Mouse (Mus musculus): ENCODE data around the gene Gda. TPM values are rescaled to one million over a fixed set of nuclear protein-coding genes. Genes with fewer than 3 reads are reported as not detected.

Gda gene
- total RNA-seq, 2 experiments from 2014 or later: 250 to 256 TPM

DNA sequence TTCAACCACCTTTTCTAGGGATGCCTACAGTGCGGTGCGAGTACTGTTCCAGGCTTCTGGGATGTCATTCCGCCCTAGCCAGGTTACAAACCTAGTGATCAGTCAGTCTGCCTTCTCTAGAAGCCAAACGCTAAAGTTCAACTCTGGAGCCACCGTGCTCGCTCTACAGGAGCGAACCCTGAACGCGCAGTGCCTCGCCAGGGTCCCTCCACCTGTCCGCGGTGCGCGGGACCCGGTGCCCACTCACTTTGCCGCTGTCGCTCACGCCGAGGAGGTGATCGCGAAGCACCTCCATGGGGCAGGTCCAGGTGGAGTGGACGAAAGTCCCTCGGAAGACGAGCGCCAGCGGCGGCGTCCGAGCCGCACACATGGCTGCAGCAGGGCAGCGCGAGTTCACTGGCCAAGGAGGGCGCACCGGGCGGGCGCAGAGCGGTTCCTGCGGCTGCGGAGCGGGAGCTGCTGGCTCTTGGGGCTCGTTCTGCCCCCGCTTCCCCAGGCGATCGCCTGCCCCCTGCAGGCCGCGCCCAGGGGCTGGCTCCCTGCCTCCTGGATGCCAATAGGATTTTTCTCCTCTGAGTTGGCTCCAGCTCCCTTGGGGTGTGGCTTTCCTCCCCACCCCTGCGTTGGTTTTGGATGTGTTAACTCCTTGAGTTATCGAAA lies 994 bp downstream of the Gda start:
- intact Hi-C loops (cut with DNase I): loop anchor here (5.0 kb wide), 1 partner anchor 100 kb away; no protein-coding TSS in a partner anchor

GRCm38 (mm10) chr19:21461221-21461960 lies 11.9 kb downstream of the Gda start:
- DNase-seq (ENCODE audit: extremely low spot score in 1 of 2, low spot score in 2 of 2): no peak
- intact Hi-C loops (cut with DNase I): no loop called here

More for the DNA sequence above, 994 bp downstream of the Gda start:
- DNase-seq (ENCODE audit: extremely low spot score in 1 of 2, low spot score in 2 of 2): peak; percentile 70 to 84

- intact Hi-C loops (cut with DNase I): no loop called here
- no peak for DNase-seq (ENCODE audit: extremely low spot score in 1 of 2, low spot score in 2 of 2)
Measured at GRCm38 (mm10) chr19:21457461-21457860, 15.8 kb downstream of the Gda start.

GRCm38 (mm10) chr19:21441787-21442186 lies 31.5 kb downstream of the Gda start:
- no peak for DNase-seq (ENCODE audit: extremely low spot score in 1 of 2, low spot score in 2 of 2)
- intact Hi-C loops (cut with DNase I): no loop called here

DNA sequence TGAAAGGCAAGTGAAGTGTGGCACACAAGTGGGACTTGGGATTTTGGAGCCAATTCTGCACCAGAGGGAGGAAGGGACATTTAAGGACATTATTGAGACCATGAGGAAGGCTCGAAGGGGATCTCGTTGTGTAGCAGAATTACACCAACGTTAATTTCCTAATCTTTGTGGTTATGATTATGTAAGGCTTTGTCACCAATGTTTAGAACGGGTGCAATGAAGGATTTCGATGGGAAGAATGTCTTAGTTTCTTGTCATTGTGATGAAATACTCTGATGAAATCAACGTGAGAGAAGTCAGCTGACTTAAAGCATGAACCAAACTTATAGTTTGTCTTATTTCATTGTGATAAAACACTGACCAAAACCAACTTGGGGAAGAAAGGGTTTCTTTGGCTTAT lies 32.4 kb downstream of the Gda start:
- no peak for DNase-seq (ENCODE audit: extremely low spot score in 1 of 2, low spot score in 2 of 2)
- intact Hi-C loops (cut with DNase I): no loop called here

GRCm38 (mm10) chr19:21439141-21439737 lies 34.0 kb downstream of the Gda start:
- intact Hi-C loops (cut with DNase I): no loop called here
- no peak for DNase-seq (ENCODE audit: extremely low spot score in 1 of 2, low spot score in 2 of 2)

DNA sequence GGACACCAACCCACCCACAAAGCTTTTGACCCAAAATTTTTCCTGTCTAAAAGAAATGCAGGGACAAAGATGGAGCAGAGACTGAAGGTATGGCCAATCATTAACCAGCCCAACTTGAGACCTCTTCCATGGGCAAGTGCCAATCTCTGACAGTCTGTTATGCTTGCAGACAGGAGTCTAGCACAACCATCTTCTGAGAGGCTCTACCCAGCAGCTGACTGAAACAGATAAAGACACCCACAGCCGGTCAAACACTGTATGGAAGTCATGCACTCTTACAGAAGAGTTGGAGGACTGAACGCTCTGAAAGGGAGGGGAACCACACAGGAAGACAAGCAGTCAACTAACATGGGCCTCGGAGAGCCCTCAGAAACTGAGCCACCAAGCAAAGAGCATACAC lies 36.7 kb downstream of the Gda start:
- DNase-seq (ENCODE audit: extremely low spot score in 1 of 2, low spot score in 2 of 2): no peak
- intact Hi-C loops (cut with DNase I): no loop called here

GRCm38 (mm10) chr19:21433348-21433747 lies 39.9 kb downstream of the Gda start:
- DNase-seq (ENCODE audit: extremely low spot score in 1 of 2, low spot score in 2 of 2): no peak
- intact Hi-C loops (cut with DNase I): no loop called here

- intact Hi-C loops (cut with DNase I): no loop called here
Measured at GRCm38 (mm10) chr19:21432879-21433278, 40.4 kb downstream of the Gda start.

DNA sequence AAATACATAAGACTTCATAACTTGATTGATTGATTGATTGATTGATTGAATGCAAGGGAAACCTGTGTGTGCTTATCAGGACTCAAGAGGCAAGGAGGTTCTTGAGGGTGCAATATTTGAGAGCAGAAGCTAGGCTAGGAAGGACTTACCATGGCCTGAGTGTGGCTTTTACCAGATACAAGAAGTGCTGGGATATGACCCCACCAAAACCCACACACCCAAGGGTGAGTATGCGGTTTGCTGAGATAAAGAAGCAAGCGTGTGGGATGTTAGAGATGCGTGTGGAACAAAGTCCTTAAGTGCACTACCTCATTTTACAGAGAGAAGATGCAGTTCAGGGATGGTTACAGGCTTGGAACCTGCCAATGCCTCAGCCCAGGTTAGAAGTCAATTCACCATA lies 41.0 kb downstream of the Gda start:
- intact Hi-C loops (cut with DNase I): no loop called here
- no peak for DNase-seq (ENCODE audit: extremely low spot score in 1 of 2, low spot score in 2 of 2)

More at GRCm38 (mm10) chr19:21432879-21433278, 40.4 kb downstream of the Gda start:
- no peak for DNase-seq (ENCODE audit: extremely low spot score in 1 of 2, low spot score in 2 of 2)

DNA sequence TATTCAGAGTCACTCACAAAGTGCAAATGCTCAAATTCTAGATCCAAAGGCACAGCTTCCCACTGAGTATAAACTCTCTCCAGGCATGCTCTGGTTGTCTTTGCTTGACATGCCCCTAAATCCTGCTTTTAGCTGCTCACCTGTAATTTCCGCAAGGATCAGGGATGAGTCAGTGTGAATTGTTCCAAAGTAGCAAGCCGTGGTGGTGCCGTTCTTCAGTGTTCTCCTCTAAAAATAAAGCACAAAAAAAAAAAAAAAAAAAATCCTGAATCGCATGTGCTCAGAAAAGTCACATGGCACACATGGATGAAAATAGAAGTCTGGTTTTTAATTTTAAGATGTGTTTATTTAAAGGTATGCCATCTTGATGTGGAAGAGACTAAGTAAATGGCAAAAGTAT lies 47.9 kb downstream of the Gda start:
- no peak for DNase-seq (ENCODE audit: extremely low spot score in 1 of 2, low spot score in 2 of 2)
- intact Hi-C loops (cut with DNase I): no loop called here

- intact Hi-C loops (cut with DNase I): no loop called here
- DNase-seq (ENCODE audit: extremely low spot score in 1 of 2, low spot score in 2 of 2): no peak
Measured at GRCm38 (mm10) chr19:21423731-21424130, 49.5 kb downstream of the Gda start.

DNA sequence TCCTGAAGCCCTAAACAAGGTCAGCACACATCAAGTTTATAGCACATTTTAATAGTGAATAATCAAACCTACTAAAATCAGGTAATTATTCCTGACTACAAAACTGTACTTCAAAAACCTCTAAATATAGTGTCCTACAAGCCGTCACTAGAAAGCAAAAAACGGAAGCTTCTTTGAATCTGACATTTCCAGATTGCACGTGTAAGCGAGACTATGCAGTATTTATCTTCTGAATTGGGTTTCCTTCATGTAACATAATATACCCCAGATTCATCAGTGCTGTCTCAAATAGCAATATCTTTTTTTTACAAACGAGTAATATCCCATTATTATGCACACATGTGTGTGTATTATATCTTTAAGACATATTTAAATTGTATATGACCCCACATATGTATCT lies 54.8 kb downstream of the Gda start:
- intact Hi-C loops (cut with DNase I): no loop called here
- DNase-seq (ENCODE audit: extremely low spot score in 1 of 2, low spot score in 2 of 2): no peak

DNA sequence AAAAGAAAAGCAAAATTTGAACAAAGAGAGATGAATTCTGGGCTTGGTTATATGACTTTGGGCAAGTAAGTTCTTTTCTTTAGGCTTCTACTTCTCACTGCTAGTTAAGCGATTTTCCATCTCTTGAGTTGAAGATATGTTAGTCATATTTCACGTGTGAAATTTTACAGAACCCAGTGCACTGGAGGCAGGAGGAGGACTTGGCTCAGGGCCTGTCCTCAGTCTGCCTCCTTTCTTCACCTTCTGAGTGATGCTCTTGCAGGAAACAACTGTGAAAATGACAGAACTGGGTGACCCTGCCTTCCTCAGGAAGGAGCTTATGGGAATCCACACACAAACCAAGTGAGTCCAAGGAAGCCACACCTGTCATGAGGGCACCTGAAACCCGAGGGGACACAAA lies 57.9 kb downstream of the Gda start:
- intact Hi-C loops (cut with DNase I): no loop called here
- DNase-seq (ENCODE audit: extremely low spot score in 1 of 2, low spot score in 2 of 2): no peak

DNA sequence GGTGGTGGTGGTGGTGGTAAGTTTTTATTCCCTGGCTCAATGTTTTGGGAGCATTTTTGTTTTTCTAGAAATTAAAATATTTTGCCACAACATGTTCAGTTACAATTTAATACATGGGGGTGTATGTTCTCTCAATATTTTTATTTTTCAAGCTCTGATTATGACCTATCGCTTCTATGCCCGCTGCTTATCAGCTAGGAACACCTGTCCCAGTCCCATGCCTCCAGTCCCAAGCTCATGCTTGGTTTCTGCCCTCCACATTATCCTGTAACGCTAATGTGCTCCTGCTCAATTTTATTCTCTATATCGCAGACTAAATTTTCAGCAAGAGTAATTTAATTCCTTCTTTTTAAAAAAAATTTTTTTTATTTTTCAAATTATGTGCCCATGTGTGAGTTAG lies 64.1 kb downstream of the Gda start:
- no peak for DNase-seq (ENCODE audit: extremely low spot score in 1 of 2, low spot score in 2 of 2)
- intact Hi-C loops (cut with DNase I): no loop called here

DNA sequence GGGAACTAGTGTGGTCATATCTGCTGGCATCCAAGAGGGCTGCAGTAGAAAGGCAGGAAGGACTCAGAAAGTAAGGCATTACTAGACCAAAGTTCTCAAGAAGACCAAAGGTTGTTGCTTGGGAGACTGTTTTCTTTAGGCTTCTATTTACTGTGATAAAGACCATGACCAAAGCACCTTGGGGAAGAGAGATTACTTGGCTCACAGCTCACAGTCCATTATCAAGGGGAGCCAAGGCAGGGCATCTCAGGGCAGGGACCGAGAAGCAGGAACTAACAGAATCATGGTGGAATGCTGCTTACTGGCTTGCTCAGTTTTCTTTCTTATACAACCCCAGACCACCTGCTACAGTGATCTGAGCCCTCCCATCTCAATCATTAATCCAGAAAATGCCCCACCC lies 65.9 kb downstream of the Gda start:
- DNase-seq (ENCODE audit: extremely low spot score in 1 of 2, low spot score in 2 of 2): no peak
- intact Hi-C loops (cut with DNase I): no loop called here

- intact Hi-C loops (cut with DNase I): no loop called here
- no peak for DNase-seq (ENCODE audit: extremely low spot score in 1 of 2, low spot score in 2 of 2)
Measured at GRCm38 (mm10) chr19:21397994-21398393, 75.3 kb downstream of the Gda start.

DNA sequence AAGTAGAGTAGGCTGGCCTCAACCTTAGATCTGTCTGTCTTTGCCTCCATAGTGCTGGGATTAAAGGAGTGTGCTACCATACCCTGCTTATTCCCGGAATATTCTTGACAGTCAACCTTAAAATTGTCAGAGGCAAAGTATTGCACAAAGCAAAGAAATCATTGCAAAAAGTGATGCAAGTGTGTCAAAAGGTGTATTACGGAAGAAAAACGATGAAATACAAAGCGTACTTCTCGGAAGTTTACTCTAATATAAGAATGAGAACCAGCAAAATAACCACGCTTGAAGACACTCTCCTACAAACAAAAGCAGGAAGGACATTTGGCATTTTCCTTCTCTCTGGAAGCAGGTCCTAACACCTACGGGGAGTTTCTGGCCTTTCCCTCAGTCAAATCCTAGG lies 76.9 kb downstream of the Gda start:
- DNase-seq (ENCODE audit: extremely low spot score in 1 of 2, low spot score in 2 of 2): no peak
- intact Hi-C loops (cut with DNase I): no loop called here

- no peak for DNase-seq (ENCODE audit: extremely low spot score in 1 of 2, low spot score in 2 of 2)
- intact Hi-C loops (cut with DNase I): no loop called here
Measured at GRCm38 (mm10) chr19:21390904-21391303, 82.3 kb downstream of the Gda start.

DNA sequence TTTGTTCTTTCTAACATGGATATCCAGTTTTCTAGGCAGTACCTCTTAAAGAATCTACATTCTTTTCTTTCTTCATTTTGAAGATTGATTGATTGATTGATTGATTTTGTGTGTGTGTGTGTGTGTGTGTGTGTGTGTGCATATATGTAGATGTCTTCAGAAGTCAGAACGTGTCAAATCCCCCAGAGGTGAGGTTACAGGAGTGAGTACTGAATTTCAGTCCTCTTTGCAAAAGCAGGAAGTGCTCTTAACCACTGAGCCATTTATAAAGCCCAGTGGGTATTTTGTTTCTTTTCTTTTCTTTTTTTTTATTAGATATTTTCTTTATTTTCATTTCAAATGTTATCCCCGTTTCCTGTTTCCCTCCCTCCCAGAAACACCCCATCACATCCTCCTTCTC lies 86.4 kb downstream of the Gda start:
- no peak for DNase-seq (ENCODE audit: extremely low spot score in 1 of 2, low spot score in 2 of 2)
- intact Hi-C loops (cut with DNase I): no loop called here
